Mouse (Mus musculus) frontal cortex, adult 2 months (tissue): ENCODE results near the gene Abcc4. TPM values are rescaled to one million over a fixed set of nuclear protein-coding genes. Genes with fewer than 3 reads are reported as not detected.

ENCODE experiments used
- DNase-seq, 2 experiments: peaks; one replicate each; pipeline ENCODE4 v3.0.0; 2022; ENCODE audit warnings: low spot score in 1 of 2; ENCODE audit errors: extremely low spot score in 1 of 2
- polyA plus RNA-seq: library from polyadenylated mRNA; depleted of rRNA; stranded (reverse); fragments of >200 nt; gene quantifications from 2 replicates; pipeline ENCODE4 v1.2.3, GENCODE M21; 2012

Abcc4 gene
- polyA plus RNA-seq, 1 experiment: 5.7 TPM

DNA sequence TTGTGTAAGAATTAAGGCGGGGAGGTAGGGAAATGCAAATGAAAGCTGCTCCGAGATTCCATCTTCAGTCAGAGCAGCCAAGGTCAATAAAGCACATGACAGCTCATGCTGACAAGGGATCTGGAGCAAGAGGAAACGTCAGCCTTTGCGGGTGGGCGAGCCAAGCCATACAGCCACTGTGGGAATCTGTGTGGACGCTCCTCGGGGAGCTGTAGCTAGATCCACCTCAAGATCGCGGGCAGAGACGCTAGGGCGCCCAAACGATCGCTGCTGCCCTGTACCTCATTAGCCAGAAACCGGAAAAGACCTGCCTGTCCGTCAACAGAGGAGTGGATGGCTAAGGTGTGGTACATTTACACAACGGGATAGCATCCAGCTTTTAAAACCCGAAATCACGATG lies 7.4 kb upstream of the Abcc4 start:
- DNase-seq: no peak

DNA sequence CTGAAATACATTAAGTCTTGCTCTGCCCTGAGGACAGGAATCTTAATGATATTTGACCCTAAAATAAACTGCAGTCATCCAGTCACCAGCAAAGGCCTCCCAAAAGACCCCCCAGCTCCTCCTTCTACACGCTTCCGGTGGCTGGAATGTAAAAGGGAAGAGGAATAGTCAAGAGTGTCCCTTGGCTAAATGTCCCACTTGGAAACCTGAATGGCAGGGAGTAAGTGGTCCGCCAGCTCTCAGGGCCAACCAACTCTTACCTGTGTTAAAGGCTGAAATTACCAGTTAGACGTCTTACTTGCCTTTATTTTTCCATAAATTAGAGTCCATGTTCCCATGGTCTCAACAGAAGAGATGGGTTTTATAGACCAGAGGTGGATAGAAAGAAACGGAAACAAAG lies 6.9 kb upstream of the Abcc4 start:
- DNase-seq: no peak

DNA sequence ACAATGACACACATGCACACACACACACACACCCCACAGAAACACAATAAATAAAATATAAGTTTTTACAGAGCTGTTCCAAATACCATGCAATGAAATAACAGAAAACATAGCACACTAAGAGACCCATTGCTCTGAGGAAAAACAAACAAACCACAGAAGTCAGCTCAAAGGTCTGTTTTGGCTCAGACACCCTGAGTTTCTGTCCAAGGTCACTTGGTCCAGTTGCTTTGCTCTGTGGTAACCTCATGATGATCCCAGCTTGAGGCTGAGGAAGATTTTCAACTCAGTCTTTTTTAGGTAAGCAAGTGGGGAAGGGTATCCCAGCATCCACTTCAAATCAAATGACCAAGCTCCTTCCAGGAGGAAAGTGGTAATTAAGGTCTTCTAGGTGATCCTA lies 4.9 kb upstream of the Abcc4 start:
- no peak for DNase-seq

DNA sequence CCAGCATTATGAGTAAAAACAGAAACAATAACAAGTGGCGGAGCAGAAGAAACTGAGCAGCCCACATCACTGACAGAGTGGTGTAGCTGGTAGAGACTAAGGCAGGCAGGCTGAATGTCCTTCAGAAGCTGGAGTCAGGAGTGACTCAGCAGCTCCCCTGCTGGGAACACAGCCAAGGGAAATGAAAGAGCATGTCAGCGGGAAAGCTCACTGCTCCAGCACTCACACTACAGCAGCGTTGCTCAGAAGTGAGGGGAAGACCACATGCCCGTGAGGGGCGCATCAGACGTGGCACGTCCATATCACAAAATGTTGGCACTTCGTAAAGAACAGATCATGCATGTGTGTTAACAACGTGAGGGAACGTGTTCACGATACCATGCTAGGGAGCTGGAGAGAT lies 3.7 kb upstream of the Abcc4 start:
- peak; percentile 80 to 95 for DNase-seq

DNA sequence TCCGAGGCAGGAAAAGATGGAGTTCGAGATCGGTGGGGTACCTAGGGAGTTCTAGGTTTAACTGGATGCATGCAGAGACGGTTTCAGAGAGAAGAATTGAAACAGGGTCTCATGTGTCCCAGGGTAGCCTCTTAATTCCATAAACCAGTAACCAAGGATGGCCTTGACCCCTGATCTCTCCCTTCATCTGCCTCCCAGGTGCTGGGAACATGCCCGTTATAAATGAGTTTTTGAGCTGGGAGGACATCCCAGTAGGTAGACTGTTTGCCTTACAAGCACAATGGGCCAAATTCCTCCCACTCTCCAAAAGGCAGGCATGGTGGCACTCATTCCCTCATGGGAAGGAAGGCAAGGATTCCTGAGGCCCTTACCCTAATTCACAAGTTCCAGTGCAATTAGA lies 2.1 kb upstream of the Abcc4 start:
- no peak for DNase-seq

DNA sequence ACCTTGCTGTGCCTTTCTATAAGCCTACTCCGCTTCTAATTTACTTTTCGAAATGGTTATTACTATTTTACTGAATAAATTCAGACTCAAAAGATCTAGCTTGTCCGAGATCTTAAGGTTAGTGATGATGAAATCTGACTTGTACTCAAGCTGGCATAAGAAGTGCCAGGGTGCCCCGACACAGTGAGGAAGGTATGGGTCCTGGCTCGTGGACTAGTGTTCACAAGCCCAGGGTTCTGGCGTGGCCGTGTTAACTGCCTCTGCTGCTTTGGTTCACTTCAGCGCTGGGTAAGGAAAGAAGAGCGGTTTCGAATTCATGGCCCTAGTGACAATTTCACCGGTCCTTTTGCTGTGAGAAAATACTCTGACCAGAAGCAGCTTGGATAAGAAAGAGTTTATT lies 943 bp upstream of the Abcc4 start:
- no peak for DNase-seq

DNA sequence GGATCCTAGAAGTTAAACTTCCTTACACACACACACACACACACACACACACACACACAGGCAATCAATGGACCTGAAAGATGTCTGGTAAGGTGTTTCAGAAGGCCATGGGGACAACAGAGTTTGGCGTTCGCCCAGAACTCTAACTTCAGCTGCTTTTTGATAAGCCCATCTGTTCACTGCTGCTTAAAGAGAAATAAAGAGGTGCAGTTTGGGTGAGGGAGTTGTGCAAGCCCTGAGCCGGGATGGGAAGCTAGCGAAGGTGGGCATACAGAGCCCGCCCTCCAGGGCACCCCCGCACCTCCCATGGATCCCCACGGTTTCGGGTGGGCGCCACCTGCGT lies 583 bp downstream of the Abcc4 start:
- DNase-seq: peak in 1 of 2 experiments; percentile 15

DNA sequence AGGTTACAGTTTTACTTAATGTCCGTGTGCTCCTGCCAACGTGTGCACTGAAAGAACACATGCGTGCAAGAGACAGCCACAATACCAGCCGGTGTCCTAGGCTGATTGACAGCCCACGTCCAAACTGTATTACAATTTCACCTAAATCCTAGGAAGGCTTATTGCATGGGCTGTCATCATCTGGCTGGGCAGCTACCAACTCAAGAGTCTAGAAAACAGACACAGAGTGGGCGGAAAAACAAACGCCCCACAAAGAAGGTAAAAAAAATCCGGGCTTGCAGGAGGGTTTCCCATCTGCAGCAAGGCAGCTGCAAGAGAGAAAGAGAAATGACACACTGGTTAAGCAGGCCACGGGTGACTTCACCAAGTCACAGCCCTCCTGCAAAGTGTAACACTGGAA lies 2.7 kb downstream of the Abcc4 start:
- DNase-seq: no peak

DNA sequence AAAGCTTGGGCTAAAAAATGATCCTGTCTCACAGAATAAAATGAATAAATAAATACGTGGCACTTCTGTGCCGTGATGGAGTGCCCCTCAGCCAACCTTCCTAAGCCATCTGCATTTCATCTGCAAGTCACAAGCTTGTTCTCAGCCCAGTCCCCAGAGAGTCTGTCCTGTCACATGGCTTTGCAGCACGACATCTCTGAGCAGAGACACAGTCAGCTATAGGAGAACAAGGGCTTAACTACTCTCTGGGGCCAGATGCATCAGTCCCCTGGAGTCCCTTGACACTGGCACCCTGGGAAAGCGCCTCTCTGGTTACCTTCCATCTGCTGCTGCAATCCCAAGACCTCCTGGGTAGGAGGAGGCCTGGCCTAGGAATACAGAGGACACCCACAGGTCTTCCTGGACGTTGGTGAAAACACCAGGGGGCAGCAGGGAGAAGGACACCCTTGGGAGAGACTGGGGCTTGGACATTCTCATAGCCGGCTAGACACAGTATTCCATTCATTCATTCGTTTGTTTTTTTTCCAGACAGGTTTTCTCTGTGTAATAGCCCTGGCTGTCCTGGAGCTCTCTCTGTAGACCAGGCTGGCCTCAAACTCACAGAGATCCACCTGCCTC lies 3.9 kb downstream of the Abcc4 start:
- DNase-seq: no peak

DNA sequence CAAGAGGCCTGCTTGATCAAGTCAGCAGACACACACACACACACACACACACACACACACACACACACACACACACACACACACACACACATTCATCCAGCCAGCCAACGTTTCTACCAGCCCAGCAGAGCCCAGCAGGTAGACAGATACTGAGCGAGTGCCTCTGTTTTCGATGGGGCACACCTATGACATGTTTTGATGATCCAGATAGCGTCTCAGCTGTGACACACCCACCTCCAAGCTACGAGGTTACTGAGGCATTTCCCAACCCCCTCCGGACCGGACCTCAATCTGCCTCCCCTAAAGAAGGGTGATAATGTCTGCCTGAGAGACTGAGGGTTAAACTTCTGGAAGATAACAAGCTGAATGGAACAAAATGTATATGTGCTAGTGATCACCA lies 5.4 kb downstream of the Abcc4 start:
- no peak for DNase-seq

DNA sequence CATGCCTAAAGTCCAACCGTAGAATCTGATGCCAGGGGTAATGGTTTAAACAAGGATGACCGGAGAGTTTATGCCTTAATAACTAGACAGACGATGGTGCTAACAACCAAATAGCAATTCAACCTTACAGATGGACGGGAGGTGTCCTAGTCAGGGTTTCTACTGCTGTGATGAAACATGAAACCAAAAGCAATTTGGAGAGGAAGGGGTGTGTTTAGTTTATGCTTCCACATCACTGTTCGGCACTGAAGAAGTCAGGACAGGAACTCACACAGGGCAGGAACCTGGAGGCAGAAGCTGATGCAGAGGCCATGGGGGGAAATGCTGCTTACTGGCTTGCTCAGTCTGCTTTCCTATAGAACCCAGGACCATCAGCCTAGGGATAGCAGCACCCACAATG lies 6.1 kb downstream of the Abcc4 start:
- DNase-seq: no peak

DNA sequence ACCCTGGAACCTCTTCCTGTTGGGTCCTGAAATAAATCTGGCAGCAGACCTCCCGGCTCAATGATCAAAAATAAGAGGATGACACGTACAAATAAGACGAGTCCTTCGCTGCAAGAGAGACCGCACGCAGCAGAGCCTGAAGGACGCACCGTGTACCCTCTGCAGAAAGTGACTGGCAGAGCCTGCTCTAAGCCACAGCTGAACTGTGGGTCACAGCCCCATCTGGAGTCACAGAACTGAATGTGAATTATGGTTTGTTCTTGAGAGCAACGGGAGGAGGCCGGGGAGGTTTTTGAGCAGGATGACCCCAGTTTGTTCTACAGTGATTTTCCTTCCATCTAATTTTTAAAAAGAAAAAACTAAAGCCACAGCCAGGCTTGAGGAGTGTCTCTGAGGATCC lies 6.5 kb downstream of the Abcc4 start:
- no peak for DNase-seq

DNA sequence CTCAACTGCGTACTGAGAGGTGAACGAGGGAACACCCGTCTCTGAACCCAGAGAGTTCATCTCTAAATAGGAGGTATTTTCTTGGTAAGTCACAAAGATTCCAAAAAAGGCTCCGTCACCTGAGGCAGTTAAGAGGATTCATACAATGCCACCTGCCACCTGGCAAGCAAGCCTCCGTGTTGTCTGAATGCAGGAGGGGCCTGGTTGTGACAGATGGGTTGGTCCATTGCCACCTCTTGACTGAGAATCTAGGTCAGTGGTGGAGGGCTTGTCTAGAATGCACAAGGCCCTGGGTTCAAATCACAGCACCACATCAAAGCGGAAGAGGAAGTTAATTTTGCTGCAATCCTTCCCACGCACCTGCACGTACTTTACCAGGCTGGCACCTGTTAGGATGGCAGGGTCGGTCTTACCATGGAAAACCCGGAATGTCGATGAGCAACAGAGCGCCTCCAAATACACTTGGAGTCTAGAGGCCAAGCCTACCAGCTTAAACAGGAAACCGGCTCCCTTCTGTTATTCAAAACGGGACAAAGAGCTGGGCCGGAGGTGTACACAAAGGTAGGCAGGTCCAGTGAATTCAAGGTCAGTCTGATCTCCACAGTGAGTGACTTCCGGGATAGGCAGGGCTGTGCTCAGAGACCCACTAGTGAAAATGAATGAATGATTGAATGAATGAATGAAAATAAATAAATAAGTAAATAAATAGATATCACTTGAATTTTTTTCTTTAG lies 9.3 kb downstream of the Abcc4 start:
- DNase-seq: no peak

DNA sequence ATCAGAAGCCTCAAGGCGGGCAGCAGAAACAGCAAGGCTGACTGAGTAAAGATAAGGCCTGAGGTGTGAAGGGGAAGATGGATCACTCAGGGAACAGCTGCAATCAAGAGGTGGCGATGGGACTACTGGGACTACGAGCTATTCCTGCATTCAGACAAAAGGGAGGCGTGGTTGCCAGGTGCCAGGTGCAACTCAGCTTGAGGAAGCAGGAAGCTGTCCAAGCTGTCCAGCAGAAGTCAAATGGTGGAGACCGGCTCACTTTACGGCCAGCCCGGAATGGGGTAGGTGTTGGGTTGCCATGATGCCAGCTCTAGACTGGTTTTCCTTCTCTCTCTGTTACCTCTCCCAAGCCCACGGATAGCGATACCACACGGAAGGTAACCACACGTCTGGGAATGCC lies 10.2 kb downstream of the Abcc4 start:
- DNase-seq: no peak

DNA sequence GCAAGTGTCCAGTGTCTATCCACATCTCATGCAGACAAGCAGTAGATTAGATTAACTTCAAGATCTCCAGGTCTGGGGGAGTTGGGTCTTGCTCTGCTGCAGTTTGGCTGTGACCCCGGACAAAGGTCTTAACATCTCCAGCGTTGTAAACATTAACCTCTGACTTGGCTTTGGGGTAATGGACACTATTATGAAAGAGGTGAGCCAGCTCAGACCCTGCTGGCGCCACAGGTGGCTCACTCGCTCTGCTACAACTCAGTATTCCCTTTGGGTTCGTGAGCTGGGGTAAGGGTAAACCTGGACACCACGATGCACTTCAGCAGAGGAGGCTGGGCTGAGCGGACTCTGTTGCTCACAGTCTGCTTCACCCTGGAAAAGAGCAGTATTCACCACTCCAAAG lies 11.7 kb downstream of the Abcc4 start:
- DNase-seq: no peak

DNA sequence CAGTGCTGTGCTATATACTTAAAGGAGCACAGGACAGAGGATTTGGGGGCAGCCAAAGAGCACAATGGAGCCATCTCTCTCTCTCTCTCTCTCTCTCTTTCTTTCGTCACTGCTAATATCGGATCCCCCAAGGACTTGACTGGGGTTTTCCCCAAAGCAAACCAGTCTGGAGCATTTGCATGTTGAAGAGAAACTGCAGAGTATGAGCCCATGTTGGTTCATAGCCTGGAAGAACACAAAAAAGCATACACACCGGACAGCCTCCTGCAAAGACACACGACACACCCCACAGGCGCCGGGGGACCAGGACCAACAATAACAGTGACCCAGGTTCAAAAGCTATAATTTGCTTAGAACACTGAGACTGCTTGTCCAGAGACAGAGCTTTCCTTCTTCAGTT lies 14.1 kb downstream of the Abcc4 start:
- DNase-seq: no peak

DNA sequence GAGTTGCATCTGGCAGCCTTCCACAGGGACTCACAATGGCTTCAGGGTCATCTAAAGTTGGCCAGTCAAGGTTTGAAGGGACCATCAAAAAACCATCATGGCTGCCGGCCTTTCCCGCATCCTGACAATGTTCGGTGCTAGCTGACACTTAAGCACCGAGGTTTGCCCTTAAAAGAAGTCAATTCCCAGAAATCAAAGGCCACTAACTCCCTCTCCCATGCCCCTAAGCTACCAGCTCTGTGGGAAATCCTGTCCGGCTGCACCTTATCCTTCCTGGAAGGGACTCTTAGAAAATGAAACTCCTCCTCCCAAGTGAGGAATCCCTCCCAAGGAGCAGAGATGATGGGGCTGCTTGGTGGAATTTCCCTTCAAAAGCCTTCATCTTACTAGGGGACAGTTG lies 14.6 kb downstream of the Abcc4 start:
- DNase-seq: no peak

DNA sequence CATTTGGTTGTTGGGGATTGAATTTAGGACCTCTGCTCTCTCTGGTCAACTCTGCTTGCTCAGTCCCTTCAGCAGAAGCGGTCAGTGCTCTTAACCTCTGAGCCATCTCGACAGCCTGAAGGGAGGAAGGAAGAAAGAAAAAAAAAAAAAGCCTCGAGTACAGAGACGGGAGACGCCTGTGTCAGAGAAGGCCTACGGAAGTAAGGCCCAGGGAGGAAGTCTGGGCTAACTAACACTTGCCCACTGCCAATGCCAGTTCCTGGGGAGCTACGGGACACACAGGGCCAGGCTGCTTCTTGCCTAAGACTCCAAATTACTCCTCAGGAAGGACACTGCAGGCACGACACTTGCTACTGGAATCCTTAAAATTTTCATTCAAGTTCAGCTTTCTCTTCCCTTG lies 15.1 kb downstream of the Abcc4 start:
- DNase-seq: no peak

DNA sequence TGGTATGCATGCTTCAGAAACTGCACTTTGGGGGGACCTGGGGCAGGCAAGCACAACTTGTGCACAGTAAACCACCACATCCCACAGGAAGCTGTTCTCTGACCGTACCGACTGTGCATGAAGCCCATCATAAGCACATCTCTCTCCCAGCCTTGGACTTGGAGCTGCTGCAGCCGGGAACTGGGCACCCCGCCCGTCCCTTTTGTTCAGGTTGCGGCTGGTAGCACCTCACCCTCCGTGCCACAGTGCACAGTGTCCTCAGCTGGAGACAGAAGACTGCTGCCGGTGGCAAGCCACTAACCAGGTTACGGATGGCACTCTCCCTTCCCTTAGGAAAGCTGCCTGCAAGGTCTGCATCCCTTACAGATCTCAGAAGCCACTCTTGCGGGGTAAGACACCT lies 15.7 kb downstream of the Abcc4 start:
- no peak for DNase-seq

DNA sequence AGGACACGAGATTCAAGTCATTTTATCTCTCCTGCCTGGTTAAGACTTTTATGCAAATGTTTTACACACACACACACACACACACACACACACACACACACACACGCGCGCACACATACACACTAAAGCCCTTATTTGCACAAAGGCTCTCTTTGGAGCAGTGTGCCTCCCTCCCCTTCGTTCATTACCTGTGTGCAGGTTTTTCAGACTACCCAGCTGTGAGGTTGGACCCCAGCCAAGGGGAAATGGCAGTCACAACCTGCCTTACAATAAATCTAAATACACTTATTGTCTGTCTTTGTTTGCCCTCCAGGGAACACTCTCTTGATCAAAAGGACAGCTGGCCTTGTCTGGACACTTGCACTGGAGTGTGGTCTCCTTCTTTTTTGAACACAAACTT lies 17.4 kb downstream of the Abcc4 start:
- no peak for DNase-seq

DNA sequence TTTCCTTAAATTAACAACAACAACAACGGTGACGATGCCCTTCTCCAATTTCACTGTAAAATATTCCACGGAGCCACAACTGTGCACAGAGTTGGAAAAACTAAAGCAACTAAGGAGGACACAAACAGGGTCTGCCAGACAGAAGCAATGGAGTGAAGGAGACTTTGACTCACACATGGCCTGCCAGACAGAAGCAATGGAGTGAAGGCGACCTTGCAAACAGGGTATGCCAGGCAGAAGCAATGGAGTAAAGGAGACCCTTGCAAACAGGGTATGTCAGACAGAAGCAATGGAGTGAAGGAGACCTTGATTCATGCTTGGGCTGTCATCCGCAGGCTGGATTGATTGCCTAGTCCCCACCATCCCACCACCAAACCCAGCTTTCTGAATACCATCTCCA lies 19.2 kb downstream of the Abcc4 start:
- DNase-seq: no peak

DNA sequence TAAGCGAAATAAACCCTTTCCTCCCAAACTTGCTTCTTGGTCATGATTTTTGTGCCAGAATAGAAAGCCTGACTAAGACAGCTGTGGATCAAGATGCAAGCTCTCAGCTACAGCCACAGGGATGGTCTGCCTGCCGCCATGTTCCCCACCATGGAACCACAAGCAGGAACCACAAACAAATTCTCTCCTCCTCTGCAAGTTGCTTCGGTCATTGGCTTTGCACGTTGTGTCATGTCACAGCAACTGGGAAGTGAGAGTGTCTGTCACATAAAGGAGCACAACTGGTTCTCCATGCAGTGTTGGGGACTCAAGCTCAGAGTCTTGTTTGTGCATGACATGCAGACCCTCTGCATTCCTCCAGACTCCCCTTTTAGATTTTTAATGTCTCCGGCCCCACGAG lies 20.4 kb downstream of the Abcc4 start:
- no peak for DNase-seq
